Mouse (Mus musculus) forebrain, embryonic 16.5 days (tissue): ENCODE data around the gene Lrg1. TPM values are rescaled to one million over a fixed set of nuclear protein-coding genes. Genes with fewer than 3 reads are reported as not detected.
"Not testable (repeated sequence)": the region's sequence is repeated elsewhere in the genome, so short reads cannot be mapped to it uniquely, and the experiment has no call there.

Experiments
- ATAC-seq: fragments of 200-750 bp; cut with Nextera tagmentation; 2 replicates; pipeline ENCODE4 v1.8.0; 2017; ENCODE audit warnings: mild to moderate bottlenecking, moderate library complexity
- H3K27ac ChIP-seq: fragments of 300-500 bp; sonication (generic); 2 replicates; pipeline ENCODE4 v1.5.1; 2014; ENCODE audit warnings: low read length, control low read depth
- H3K27me3 ChIP-seq: fragments of 300-500 bp; sonication (generic); replicated peaks from 2 replicates; pipeline ENCODE4 v1.6.1; 2014; ENCODE audit warnings: low read length; ENCODE audit not compliant: control insufficient read depth, insufficient read depth
- H3K36me3 ChIP-seq: fragments of 300-500 bp; sonication (generic); 2 replicates; pipeline ENCODE4 v1.6.1; 2014; ENCODE audit not compliant: control insufficient read depth, insufficient read depth
- H3K4me1 ChIP-seq: fragments of 300-500 bp; sonication (generic); replicated peaks from 2 replicates; pipeline ENCODE4 v1.6.1; 2014; ENCODE audit warnings: low read length; ENCODE audit not compliant: control insufficient read depth, insufficient read depth
- H3K4me2 ChIP-seq: fragments of 300-500 bp; sonication (generic); 2 replicates; pipeline ENCODE4 v1.6.1; 2014; ENCODE audit warnings: mild to moderate bottlenecking, low read length, control low read depth
- H3K4me3 ChIP-seq: fragments of 300-500 bp; sonication (generic); replicated peaks from 2 replicates; pipeline ENCODE4 v1.5.1; 2014; ENCODE audit warnings: mild to moderate bottlenecking, low read length, control low read depth
- H3K9ac ChIP-seq: fragments of 300-500 bp; sonication (generic); replicated peaks from 2 replicates; pipeline ENCODE4 v1.6.1; 2014; ENCODE audit warnings: low read depth, low read length, control low read depth
- H3K9me3 ChIP-seq: fragments of 300-500 bp; sonication (generic); 2 replicates; pipeline ENCODE4 v1.6.1; 2016; ENCODE audit warnings: low read length; ENCODE audit not compliant: control insufficient read depth
- WGBS: fragments of 180-500 bp; shearing (Covaris S2); extraction: QIAGEN DNeasy Blood & Tissue Kit; methylation state at CpG from one replicate; pipeline ENCODE4 v1.1.7; 2014; 5-methylcytosine and 5-hydroxymethylcytosine counted together
- polyA plus RNA-seq: library from polyadenylated mRNA; unstranded; fragments of >200 nt; fragmentation: Nextera tagmentation; extraction: Ambion mirVana; gene quantifications from 2 replicates; pipeline ENCODE4 v1.2.1, GENCODE M21; 2015

The Lrg1 gene
- polyA plus RNA-seq, 1 experiment from 2014 or later: not detected

DNA sequence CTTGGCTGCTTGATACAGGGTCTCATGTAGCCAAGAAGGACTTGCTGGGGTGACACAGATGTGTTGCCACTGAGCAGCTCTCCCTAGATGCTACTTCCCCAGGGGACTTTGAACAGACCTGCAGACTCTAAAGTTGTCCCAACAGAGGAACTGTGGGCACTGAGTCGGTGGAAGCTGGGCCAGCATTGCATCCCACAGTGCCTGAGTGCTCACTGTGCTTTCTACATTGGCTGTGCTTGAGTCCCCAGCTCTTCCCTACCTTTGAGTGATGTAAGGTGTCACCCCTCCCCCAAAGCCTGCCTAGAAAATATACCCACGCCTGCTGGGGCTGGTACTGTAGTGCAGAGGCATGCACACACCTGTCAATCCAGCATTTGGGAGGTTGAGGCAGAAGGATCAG, 14.1 kb downstream of the Lrg1 start:
- no peak overlapping the region for H3K27ac ChIP-seq
- H3K9me3 ChIP-seq: no peaks in the 10 kb centered on the region
- whole genome bisulfite sequencing: 68% methylated on average over 2 of the region's 2 CpGs
- no peaks in the 10 kb centered on the region for H3K27me3 ChIP-seq
- no peaks in the 10 kb centered on the region for H3K4me1 ChIP-seq
- H3K4me2 ChIP-seq: no peak overlapping the region
- H3K9ac ChIP-seq: no peak overlapping the region
- H3K4me3 ChIP-seq: no peak overlapping the region
- ATAC-seq: no peak
- H3K36me3 ChIP-seq: peaks cover 1% of the 10 kb centered on the region

DNA sequence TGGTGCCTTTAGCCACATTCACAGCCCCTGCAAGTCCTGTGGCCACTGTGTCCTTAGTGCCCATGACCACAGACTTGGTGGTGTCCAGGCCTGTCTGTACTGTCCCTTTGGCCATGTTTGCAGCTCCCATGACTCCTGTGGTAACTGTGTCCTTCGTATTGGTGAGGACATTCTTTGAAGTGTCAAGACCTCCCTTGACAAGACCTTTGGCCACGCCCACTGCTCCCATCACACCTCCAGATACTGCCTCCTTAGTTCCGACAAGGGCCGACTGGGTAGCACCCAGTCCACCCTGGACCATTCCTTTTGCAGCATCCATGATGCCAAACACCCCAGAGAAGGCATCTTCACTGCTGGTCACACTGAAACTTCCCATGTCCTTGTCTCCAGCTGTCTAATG, 14.8 kb downstream of the Lrg1 start:
- no peak overlapping the region for H3K9ac ChIP-seq
- 86% methylated on average over 4 of the region's 4 CpGs for WGBS
- H3K4me3 ChIP-seq: no peak overlapping the region
- H3K36me3 ChIP-seq: peaks cover 8% of the 10 kb centered on the region
- no peak overlapping the region for H3K4me2 ChIP-seq
- no peak overlapping the region for H3K27ac ChIP-seq
- no peaks in the 10 kb centered on the region for H3K27me3 ChIP-seq
- H3K9me3 ChIP-seq: no peaks in the 10 kb centered on the region
- ATAC-seq: no peak
- no peaks in the 10 kb centered on the region for H3K4me1 ChIP-seq

DNA sequence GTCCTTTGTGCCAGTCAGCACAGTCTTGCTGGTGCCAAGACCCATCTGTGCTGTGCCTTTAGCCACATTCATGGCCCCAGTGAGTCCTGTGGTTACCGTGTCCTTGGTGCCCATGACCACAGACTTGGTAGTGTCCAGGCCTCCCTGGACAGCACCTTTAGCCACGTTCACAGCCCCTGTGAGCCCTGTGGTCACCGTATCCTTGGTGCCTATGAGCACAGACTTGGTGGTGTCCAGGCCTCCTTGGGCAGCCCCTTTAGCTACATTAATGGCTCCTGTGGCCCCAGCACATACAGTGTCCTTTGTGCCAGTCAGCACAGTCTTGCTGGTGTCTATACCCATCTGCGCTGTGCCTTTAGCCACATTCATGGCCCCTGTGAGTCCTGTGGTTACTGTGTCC, 15.4 kb downstream of the Lrg1 start:
- not testable (repeated sequence) for H3K9me3 ChIP-seq, H3K36me3 ChIP-seq, H3K4me1 ChIP-seq, ATAC-seq, H3K27me3 ChIP-seq, H3K9ac ChIP-seq, H3K4me2 ChIP-seq, H3K27ac ChIP-seq, H3K4me3 ChIP-seq
- WGBS: 97% methylated on average over 4 of the region's 4 CpGs

DNA sequence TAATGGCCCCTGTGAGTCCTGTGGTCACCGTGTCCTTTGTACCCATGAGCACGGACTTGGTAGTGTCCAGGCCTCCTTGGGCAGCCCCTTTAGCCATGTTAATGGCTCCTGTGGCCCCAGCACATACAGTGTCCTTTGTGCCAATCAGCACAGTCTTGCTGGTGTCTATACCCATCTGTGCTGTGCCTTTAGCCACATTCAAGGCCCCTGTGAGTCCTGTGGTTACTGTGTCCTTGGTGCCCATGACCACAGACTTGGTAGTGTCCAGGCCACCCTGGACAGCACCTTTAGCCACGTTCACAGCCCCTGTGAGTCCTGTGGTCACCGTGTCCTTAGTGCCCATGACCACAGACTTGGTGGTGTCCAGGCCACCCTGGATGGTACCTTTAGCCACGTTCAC, 17.0 kb downstream of the Lrg1 start:
- WGBS: no CpG with 5 or more reads among the region's 5 CpGs

DNA sequence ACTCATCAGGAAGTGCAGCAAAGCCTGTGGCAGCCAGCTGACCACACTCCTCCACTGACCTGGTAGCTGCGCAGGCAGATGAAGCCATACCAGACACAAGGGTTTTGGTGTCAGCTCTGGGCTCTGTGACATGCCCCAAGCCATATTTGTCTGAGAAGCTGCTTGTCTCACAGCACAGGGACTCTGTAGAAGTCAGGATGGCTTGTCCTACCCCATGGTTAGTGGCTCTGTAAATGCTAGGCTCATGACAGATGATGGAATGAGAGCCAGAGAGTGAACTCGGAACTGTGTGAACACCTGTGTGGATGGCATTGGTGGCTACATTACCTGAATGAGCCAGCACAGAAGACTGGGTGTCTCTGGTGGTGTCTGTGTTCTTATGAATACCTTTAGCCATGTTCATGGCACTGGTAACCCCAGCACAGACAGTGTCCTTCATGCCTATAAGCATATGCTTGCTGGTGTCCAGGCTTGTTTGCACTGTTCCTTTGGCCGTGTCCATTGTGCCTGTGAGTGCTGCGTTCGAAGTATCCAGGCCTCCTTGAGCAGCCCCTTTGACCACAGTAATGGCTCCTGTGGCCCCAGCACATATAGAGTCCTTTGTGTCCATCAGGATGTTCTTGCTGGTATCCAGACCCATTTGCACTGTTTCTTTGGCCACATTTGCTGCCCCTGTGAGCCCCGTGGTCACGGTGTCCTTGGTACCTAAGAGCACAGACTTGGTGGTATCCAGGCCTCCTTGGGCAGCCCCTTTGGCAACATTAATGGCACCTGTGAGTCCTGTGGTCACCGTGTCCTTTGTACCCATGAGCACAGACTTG, 18.1 kb downstream of the Lrg1 start:
- WGBS: 98% methylated on average over 8 of the region's 8 CpGs
- no peak overlapping the region for H3K4me3 ChIP-seq

More for the DNA sequence above, 17.0 kb downstream of the Lrg1 start:
- not testable (repeated sequence) for H3K27me3 ChIP-seq, H3K4me2 ChIP-seq, H3K27ac ChIP-seq, ATAC-seq, H3K4me1 ChIP-seq, H3K9me3 ChIP-seq, H3K9ac ChIP-seq, H3K4me3 ChIP-seq
- H3K36me3 ChIP-seq: peaks cover 19% of the 10 kb centered on the region

DNA sequence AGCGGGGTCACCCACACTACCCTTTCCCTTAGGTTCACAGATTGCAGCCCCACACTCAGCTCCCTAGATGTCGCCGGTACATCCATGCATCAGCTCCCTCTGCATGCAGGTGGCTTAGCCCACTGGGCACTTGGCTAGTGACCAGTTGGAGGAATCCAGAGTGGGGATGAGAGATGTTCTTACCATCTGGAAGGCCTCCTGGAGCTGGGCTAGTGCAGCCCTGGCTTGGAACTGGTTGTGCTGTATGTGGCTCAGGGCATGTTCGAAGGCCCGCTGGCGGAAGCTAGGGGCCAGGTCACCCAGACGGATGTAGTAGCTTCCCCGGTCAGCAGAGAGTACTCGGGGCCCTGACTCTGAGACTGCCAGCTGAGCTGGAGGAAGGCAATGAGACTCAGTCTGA, 18.9 kb downstream of the Lrg1 start:
- WGBS: 93% methylated on average over 9 of the region's 9 CpGs
- Histone ChIP-seq H3K4me1 (no peaks in the 10 kb centered on the region), H3K4me2 (no peak overlapping the region), H3K27ac (no peak overlapping the region), H3K4me3 (no peak overlapping the region), H3K9me3 (no peaks in the 10 kb centered on the region), H3K36me3 (peaks cover 28% of the 10 kb centered on the region), H3K27me3 (no peaks in the 10 kb centered on the region), H3K9ac (no peak overlapping the region)
- ATAC-seq: no peak

More for the DNA sequence above, 18.1 kb downstream of the Lrg1 start:
- Histone ChIP-seq H3K36me3 (peaks cover 26% of the 10 kb centered on the region), H3K9me3 (no peaks in the 10 kb centered on the region), H3K4me2 (no peak overlapping the region), H3K27me3 (no peaks in the 10 kb centered on the region), H3K4me1 (no peaks in the 10 kb centered on the region), H3K27ac (no peak overlapping the region), H3K9ac (no peak overlapping the region)
- ATAC-seq: no peak

DNA sequence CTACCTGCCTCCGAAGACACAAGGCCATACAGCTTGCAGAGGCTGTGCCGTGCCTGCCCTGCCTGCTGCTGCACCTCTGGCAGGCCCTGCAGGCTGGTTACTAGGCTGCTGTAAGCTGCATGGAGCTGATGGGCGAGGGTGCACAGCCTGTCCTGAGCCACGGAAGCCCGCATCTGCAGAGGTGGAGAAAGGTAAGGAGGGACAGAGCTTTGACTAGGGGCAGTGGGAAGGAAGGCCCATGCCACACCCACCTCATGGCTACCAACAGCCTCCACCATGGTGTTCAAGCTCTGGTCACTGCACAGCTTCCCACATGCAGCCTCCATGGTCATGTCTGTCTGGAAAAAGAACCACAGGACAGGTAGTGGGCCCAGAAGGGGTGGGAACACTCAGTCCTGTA, 19.6 kb downstream of the Lrg1 start:
- ATAC-seq: no peak
- H3K4me2 ChIP-seq: no peak overlapping the region
- no peaks in the 10 kb centered on the region for H3K9me3 ChIP-seq
- no peak overlapping the region for H3K27ac ChIP-seq
- no peaks in the 10 kb centered on the region for H3K27me3 ChIP-seq
- peaks cover 35% of the 10 kb centered on the region for H3K36me3 ChIP-seq
- no peak overlapping the region for H3K4me3 ChIP-seq
- no peak overlapping the region for H3K9ac ChIP-seq
- no peaks in the 10 kb centered on the region for H3K4me1 ChIP-seq
- WGBS: 90% methylated on average over 5 of the region's 5 CpGs

DNA sequence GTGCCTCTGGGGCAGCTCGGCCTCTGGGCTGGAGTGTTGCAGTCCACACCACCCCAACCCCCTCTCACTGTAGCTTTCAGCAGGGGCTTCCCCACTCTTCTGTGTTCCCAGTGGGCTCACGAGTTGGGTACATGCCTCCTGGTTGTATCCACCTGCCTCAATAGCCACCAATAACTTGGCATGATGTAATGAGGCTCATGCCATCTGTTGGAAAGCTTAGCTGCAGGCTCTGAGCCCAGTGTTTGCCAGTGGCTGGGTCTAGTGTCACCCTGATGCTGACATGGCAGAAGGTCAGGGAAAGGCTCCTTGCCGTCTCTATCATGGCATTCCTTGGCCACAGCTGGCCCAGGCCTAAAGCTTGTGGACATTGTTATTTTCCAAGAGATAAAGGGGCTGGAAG, 21.0 kb downstream of the Lrg1 start:
- no peak overlapping the region for H3K4me2 ChIP-seq
- H3K36me3 ChIP-seq: peaks cover 46% of the 10 kb centered on the region
- no peak overlapping the region for H3K9ac ChIP-seq
- 87% methylated on average over 2 of the region's 3 CpGs for WGBS
- H3K9me3 ChIP-seq: no peaks in the 10 kb centered on the region
- no peak overlapping the region for H3K27ac ChIP-seq
- no peaks in the 10 kb centered on the region for H3K4me1 ChIP-seq
- ATAC-seq: no peak
- no peaks in the 10 kb centered on the region for H3K27me3 ChIP-seq
- H3K4me3 ChIP-seq: no peak overlapping the region

DNA sequence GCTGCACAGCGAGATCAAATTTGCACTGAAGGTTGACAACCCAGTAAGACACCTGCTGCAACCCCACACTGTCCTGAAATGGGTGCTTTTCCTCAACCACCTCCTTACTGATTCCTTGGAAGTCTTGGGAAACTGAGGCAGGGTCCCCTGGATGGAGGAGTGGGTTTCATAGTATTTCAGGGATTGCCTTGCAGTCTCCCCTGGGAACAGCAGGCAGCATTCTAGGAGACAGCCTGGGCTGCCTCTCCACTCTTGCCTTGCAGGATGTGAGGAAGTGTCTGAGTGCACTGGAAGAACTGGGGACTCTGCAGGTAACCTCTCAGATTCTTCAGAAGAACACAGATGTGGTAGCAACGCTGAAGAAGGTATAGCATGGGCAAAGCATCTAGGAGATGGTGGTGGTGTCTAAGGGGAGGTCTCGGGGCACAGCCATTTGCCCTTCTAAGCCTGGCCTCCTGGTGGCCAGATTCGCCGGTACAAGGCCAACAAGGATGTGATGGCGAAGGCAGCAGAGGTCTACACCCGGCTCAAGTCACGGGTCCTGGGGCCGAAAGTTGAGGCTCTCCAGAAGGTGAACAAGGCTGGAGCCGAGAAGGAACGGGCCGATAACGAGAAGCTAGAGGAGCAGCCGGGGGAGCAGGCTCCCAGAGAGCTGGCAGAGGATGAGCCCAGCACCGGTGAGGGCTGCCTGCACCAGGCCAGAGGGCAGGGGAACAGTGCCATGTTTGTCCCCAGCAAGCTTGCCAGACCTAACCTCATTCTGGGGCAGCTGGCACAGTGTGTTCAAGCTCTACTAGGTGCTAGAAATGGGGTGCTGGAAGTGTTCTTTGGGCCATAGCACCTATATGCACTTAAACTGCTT, 22.9 kb downstream of the Lrg1 start:
- no peak overlapping the region for H3K27ac ChIP-seq
- no peaks in the 10 kb centered on the region for H3K27me3 ChIP-seq
- ATAC-seq: no peak
- H3K9me3 ChIP-seq: no peaks in the 10 kb centered on the region
- peaks cover 49% of the 10 kb centered on the region for H3K36me3 ChIP-seq
- H3K4me3 ChIP-seq: no peak overlapping the region
- H3K4me1 ChIP-seq: no peaks in the 10 kb centered on the region
- H3K9ac ChIP-seq: no peak overlapping the region
- WGBS: 92% methylated on average over 15 of the region's 15 CpGs
- no peak overlapping the region for H3K4me2 ChIP-seq
